ENCODE assay signal across 7 mouse cellular contexts in genomic region chr16:91729066-91729482, GRCm38 (mm10). TPM values are rescaled to one million over a fixed set of nuclear protein-coding genes. Genes with fewer than 3 reads are reported as not detected.
DNase-seq lines count a peak whose midpoint lies in the region; ATAC-seq lines count a peak whose summit lies in the region.

Itsn1 (plus strand) TSS chr16:91729281.

- H3K4me3 ChIP-seq in intestine, embryonic 15.5 days (replicated peaks), result peak within 1 kb of the TSS; percentile 90
- H3K4me3 ChIP-seq in midbrain, embryonic 10.5 days, result peak within 1 kb of the TSS; percentile 92

- peak; percentile 95 for ATAC-seq in intestine, embryonic 15.5 days

- WGBS in intestine, embryonic 15.5 days, result under 1% methylated on average over 33 of the region's 33 CpGs
- 0% methylated on average over 33 of the region's 33 CpGs for WGBS in midbrain, embryonic 10.5 days

- no peaks in the 10 kb centered on the region for H3K36me3 ChIP-seq in intestine, embryonic 15.5 days
- 0 out of 2 replicates have a peak, but pooled peaks cover 7% of the 10 kb centered on the region for H3K36me3 ChIP-seq in midbrain, embryonic 10.5 days

- H3K9me3 ChIP-seq in intestine, embryonic 15.5 days, result no peaks in the 10 kb centered on the region
- H3K9me3 ChIP-seq in midbrain, embryonic 10.5 days (replicated peaks), result no peaks in the 10 kb centered on the region

- intact Hi-C loops in left cerebral cortex, postnatal 25 days (cut with DNase I), result loop anchor here (2.0 to 10.0 kb wide), 2 partner anchors 188 to 576 kb away; partner anchors contain the start of gene Smim11

- H3K9ac ChIP-seq in intestine, embryonic 15.5 days, result peak within 1 kb of the TSS; percentile 86

- no peaks in the 10 kb centered on the region for H3K27me3 ChIP-seq in intestine, embryonic 15.5 days (replicated peaks)
- H3K27me3 ChIP-seq in midbrain, embryonic 10.5 days (ENCODE audit: low read depth, poor library complexity, severe bottlenecking), result no peaks in the 10 kb centered on the region

- peak within 1 kb of the TSS; percentile 96 for H3K27ac ChIP-seq in intestine, embryonic 15.5 days
- peak within 1 kb of the TSS; percentile 97 for H3K27ac ChIP-seq in midbrain, embryonic 10.5 days (replicated peaks)

- H3K4me2 ChIP-seq in intestine, embryonic 15.5 days (replicated peaks), result peak within 1 kb of the TSS; percentile 82

- peak; percentile 97 to 98 for DNase-seq in adrenal gland, adult 18-20 months (ENCODE audit: low spot score in 2 of 2)
- DNase-seq in embryo, embryonic 11 days, result peak; percentile 98
- peak; percentile 99 for DNase-seq in gastrocnemius, postnatal 25 days
- DNase-seq in left cerebral cortex, postnatal 25 days (ENCODE audit: low spot score in 2 of 2), result peak; percentile 96 to 99
- DNase-seq in midbrain, embryonic 10.5 days (ENCODE audit: low spot score), result peak; percentile 99
- DNase-seq in right cerebral cortex, postnatal 4 days, result peak; percentile 95

- H3K4me1 ChIP-seq in intestine, embryonic 15.5 days (replicated peaks), result peaks cover 14% of the 10 kb centered on the region
- H3K4me1 ChIP-seq in midbrain, embryonic 10.5 days, result peaks cover 38% of the 10 kb centered on the region

RNA-seq across cellular contexts. Expression of gene Itsn1, which starts in this region (rescaled TPM):
- 10 to 100 TPM; 36.5 to 49.3 TPM for total RNA-seq in adrenal gland, adult 18-20 months (2021)
- total RNA-seq in gastrocnemius, postnatal 25 days (2021), result 10 to 100 TPM; 55.3 to 60.5 TPM
- 16.2 and 16.4 TPM in 2 replicates for polyA plus RNA-seq in intestine, embryonic 15.5 days (2015; fragmentation: Nextera tagmentation; extraction: Ambion mirVana)
- total RNA-seq in left cerebral cortex, postnatal 25 days (2021), result 100 to 1,000 TPM; 122 to 125 TPM
- 49.5 and 53.0 TPM in 2 replicates for polyA plus RNA-seq in midbrain, embryonic 10.5 days (2016; fragmentation: Nextera tagmentation; extraction: Ambion mirVana)

Comparison
In these comparisons a context has a peak if more than half of its experiments do, and no peak if none do; other contexts are left out.
1. Peak in every context shown above with its lines: DNase-seq, ATAC-seq, H3K4me3 ChIP-seq and H3K27ac ChIP-seq.